Mouse (Mus musculus) forebrain, postnatal 0 days (tissue): ENCODE measurements at regions not wholly inside any gene's neighbourhood (a gene's known extent, or its start where the extent isn't known, plus 50 kb on each side); places are given as distances from the start of the nearest gene placed in this dataset.

ENCODE experiments used
- ATAC-seq: fragments of 200-750 bp; cut with Nextera tagmentation; 2 replicates; pipeline ENCODE4 v1.8.0; 2017; ENCODE audit warnings: mild to moderate bottlenecking, moderate library complexity
- DNase-seq: peaks from one replicate; pipeline ENCODE4 v3.0.0-alpha.2; 2015
- H3K27ac ChIP-seq: fragments of 300-500 bp; sonication (generic); 2 replicates; pipeline ENCODE4 v1.5.1; 2014; ENCODE audit warnings: low read depth, mild to moderate bottlenecking, antibody characterized with exemption, low read length, moderate library complexity, mixed read lengths
- H3K27me3 ChIP-seq: fragments of 300-500 bp; sonication (generic); 2 replicates; pipeline ENCODE4 v1.6.1; 2014; ENCODE audit warnings: mild to moderate bottlenecking, low read length, mixed read lengths; ENCODE audit not compliant: insufficient read depth
- H3K36me3 ChIP-seq: fragments of 300-500 bp; sonication (generic); 2 replicates; pipeline ENCODE4 v1.6.1; 2014; ENCODE audit warnings: mild to moderate bottlenecking, moderate library complexity; ENCODE audit not compliant: insufficient read depth
- H3K4me1 ChIP-seq: fragments of 300-500 bp; sonication (generic); 2 replicates; pipeline ENCODE4 v1.6.1; 2014; ENCODE audit warnings: antibody characterized with exemption; ENCODE audit not compliant: insufficient read depth
- H3K4me2 ChIP-seq: fragments of 300-500 bp; sonication (generic); 2 replicates; pipeline ENCODE4 v1.6.1; 2014; ENCODE audit warnings: low read depth, mild to moderate bottlenecking, moderate library complexity
- H3K4me3 ChIP-seq: fragments of 300-500 bp; sonication (generic); 2 replicates; pipeline ENCODE4 v1.5.1; 2014; ENCODE audit warnings: low read depth, low read length, mixed read lengths
- H3K9ac ChIP-seq: fragments of 300-500 bp; sonication (generic); 2 replicates; pipeline ENCODE4 v1.6.1; 2014; ENCODE audit warnings: mild to moderate bottlenecking
- H3K9me3 ChIP-seq: fragments of 300-500 bp; sonication (generic); 2 replicates; pipeline ENCODE4 v1.6.1; 2016; ENCODE audit warnings: low read length
- CTCF ChIP-seq: sonication (generic); IDR thresholded peaks from 2 replicates; pipeline ENCODE4 v1.5.1; 2016; ENCODE audit warnings: antibody characterized with exemption, control low read depth, low read depth
- WGBS: fragments of 180-500 bp; shearing (Covaris S2); extraction: QIAGEN DNeasy Blood & Tissue Kit; methylation state at CpG from one replicate; pipeline ENCODE4 v1.1.7; 2014; 5-methylcytosine and 5-hydroxymethylcytosine counted together

GRCm38 (mm10) chr13:42390389-42390788, 89.1 kb downstream of the Edn1 start:
- Histone ChIP-seq H3K36me3 (no peaks in the 10 kb centered on the region), H3K4me3 (no peak overlapping the region), H3K4me2 (no peak overlapping the region), H3K27me3 (no peaks in the 10 kb centered on the region), H3K27ac (no peak overlapping the region), H3K9me3 (no peaks in the 10 kb centered on the region), H3K4me1 (no peaks in the 10 kb centered on the region), H3K9ac (no peak overlapping the region)
- ATAC-seq (no peak), DNase-seq (no peak)
- 97% methylated on average over 1 of the region's 1 CpGs for WGBS
- TF ChIP-seq CTCF: no peak

- no peaks in the 10 kb centered on the region for H3K9me3 ChIP-seq
- TF ChIP-seq CTCF: no peak
- 85% methylated on average over 9 of the region's 9 CpGs for WGBS
- no peak overlapping the region for H3K4me2 ChIP-seq
- DNase-seq: no peak
- no peak overlapping the region for H3K4me3 ChIP-seq
- no peaks in the 10 kb centered on the region for H3K27me3 ChIP-seq
- H3K27ac ChIP-seq: no peak overlapping the region
- H3K4me1 ChIP-seq: no peaks in the 10 kb centered on the region
- H3K9ac ChIP-seq: no peak overlapping the region
- no peaks in the 10 kb centered on the region for H3K36me3 ChIP-seq
- ATAC-seq: no peak
Measured at GRCm38 (mm10) chr13:42391330-42392005, 90.2 kb downstream of the Edn1 start.

GRCm38 (mm10) chr13:42392701-42393100, 91.4 kb downstream of the Edn1 start:
- no peak for DNase-seq
- no peak for TF ChIP-seq CTCF
- H3K4me3 ChIP-seq: no peak overlapping the region

GRCm38 (mm10) chr13:42394572-42394971, 93.3 kb downstream of the Edn1 start:
- H3K27me3 ChIP-seq: no peaks in the 10 kb centered on the region
- H3K9ac ChIP-seq: no peak overlapping the region
- no peak overlapping the region for H3K4me2 ChIP-seq
- DNase-seq: no peak
- no peak overlapping the region for H3K27ac ChIP-seq
- H3K4me3 ChIP-seq: no peak overlapping the region
- ATAC-seq: no peak
- no peaks in the 10 kb centered on the region for H3K36me3 ChIP-seq
- no peak for TF ChIP-seq CTCF
- 79% methylated on average over 2 of the region's 2 CpGs for WGBS
- no peaks in the 10 kb centered on the region for H3K4me1 ChIP-seq
- H3K9me3 ChIP-seq: no peaks in the 10 kb centered on the region

More at GRCm38 (mm10) chr13:42392701-42393100, 91.4 kb downstream of the Edn1 start:
- Histone ChIP-seq H3K4me2 (no peak overlapping the region), H3K27ac (no peak overlapping the region), H3K9ac (no peak overlapping the region), H3K27me3 (no peaks in the 10 kb centered on the region), H3K9me3 (no peaks in the 10 kb centered on the region), H3K36me3 (no peaks in the 10 kb centered on the region), H3K4me1 (no peaks in the 10 kb centered on the region)
- WGBS: 50% methylated on average over 7 of the region's 7 CpGs
- no peak for ATAC-seq

GRCm38 (mm10) chr13:42401513-42401912, 100.2 kb downstream of the Edn1 start:
- H3K27ac ChIP-seq: no peak overlapping the region
- H3K27me3 ChIP-seq: no peaks in the 10 kb centered on the region
- TF ChIP-seq CTCF: no peak
- H3K9me3 ChIP-seq: no peaks in the 10 kb centered on the region
- no peaks in the 10 kb centered on the region for H3K4me1 ChIP-seq
- H3K4me2 ChIP-seq: no peak overlapping the region
- DNase-seq (no peak), ATAC-seq (no peak; the same call in 1 of the 2 replicates)
- H3K36me3 ChIP-seq: no peaks in the 10 kb centered on the region
- no peak overlapping the region for H3K9ac ChIP-seq
- 14% methylated on average over 2 of the region's 2 CpGs for WGBS
- H3K4me3 ChIP-seq: no peak overlapping the region

- no peaks in the 10 kb centered on the region for H3K27me3 ChIP-seq
- peak overlapping the region; percentile 35; the same call in 1 of the 2 replicates for H3K27ac ChIP-seq
- H3K4me1 ChIP-seq: no peaks in the 10 kb centered on the region
- H3K9ac ChIP-seq: no peak overlapping the region
- ATAC-seq (no peak), DNase-seq (peak; percentile 33)
- H3K4me3 ChIP-seq: no peak overlapping the region
- no peaks in the 10 kb centered on the region for H3K9me3 ChIP-seq
- no peaks in the 10 kb centered on the region for H3K36me3 ChIP-seq
- H3K4me2 ChIP-seq: no peak overlapping the region
- WGBS: 75% methylated on average over 3 of the region's 3 CpGs
- TF ChIP-seq CTCF: no peak
Measured at GRCm38 (mm10) chr13:42403231-42404020, 102.2 kb downstream of the Edn1 start.

GRCm38 (mm10) chr13:42412652-42413282, 111.5 kb downstream of the Edn1 start:
- Histone ChIP-seq H3K9me3 (no peaks in the 10 kb centered on the region), H3K9ac (no peak overlapping the region), H3K4me3 (no peak overlapping the region), H3K27ac (no peak overlapping the region), H3K4me2 (no peak overlapping the region), H3K4me1 (no peaks in the 10 kb centered on the region), H3K27me3 (no peaks in the 10 kb centered on the region), H3K36me3 (no peaks in the 10 kb centered on the region)
- TF ChIP-seq CTCF: no peak
- DNase-seq (no peak), ATAC-seq (0 out of 2 replicates have a peak, but pooled peaks have one; percentile 20)
- WGBS: 87% methylated on average over 1 of the region's 1 CpGs
